Mouse (Mus musculus): ENCODE results near the gene Efhd1. TPM values are rescaled to one million over a fixed set of nuclear protein-coding genes. Genes with fewer than 3 reads are reported as not detected.

Efhd1 gene
- total and polyA plus RNA-seq, 2 experiments = 0.22 TPM; not detected in 1

DNA sequence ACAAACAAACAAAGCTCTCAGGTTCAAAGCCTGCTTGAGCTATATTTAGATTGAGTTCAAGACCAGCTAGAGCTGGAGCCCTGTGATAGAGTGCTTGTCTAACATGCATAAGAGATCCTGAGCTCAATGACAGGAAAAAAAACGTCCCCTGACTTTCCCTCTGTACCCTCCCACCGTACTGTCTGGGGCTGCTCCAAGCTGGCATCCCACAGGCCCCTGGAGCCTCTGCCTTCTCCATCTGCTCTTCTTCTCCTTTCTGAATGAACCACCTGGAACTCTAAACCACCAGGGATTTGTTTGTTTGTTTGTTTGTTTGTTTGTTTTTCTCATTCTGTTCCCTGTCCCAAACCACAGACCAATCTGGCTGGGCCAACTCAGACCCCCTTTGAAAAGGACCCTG lies 11.9 kb downstream of the Efhd1 start:
- H3K4me3 ChIP-seq (ENCODE audit: insufficient read depth, low read depth, low read length) = no peak overlapping the region
- no peak overlapping the region for H3K27ac ChIP-seq (replicated peaks; ENCODE audit: insufficient read depth, low read depth, low read length)
- H3K27me3 ChIP-seq (ENCODE audit: control insufficient read depth, insufficient read depth, low read length) = no peaks in the 10 kb centered on the region
- H3K4me1 ChIP-seq (ENCODE audit: control insufficient read depth, insufficient read depth, low read length) = no peaks in the 10 kb centered on the region
- no peaks in the 10 kb centered on the region for H3K79me2 ChIP-seq (ENCODE audit: control insufficient read depth, insufficient read depth, low read length)
- TF ChIP-seq CTCF (IDR thresholded peaks at IDR 0.05; ENCODE audit: low read depth, low read length) (no peak), POLR2A (IDR thresholded peaks at IDR 0.05; ENCODE audit: extremely low read depth, insufficient read depth, low read length) (no peak)
- 69% methylated on average over 2 of the region's 2 CpGs for whole genome bisulfite sequencing
- DNase-seq (ENCODE audit: extremely low read depth, low read depth, low spot score) = no peak
- H3K36me3 ChIP-seq (ENCODE audit: control insufficient read depth, insufficient read depth, low read length) = no peaks in the 10 kb centered on the region
- no peak overlapping the region for H3K9ac ChIP-seq (ENCODE audit: low read depth, low read length)

DNA sequence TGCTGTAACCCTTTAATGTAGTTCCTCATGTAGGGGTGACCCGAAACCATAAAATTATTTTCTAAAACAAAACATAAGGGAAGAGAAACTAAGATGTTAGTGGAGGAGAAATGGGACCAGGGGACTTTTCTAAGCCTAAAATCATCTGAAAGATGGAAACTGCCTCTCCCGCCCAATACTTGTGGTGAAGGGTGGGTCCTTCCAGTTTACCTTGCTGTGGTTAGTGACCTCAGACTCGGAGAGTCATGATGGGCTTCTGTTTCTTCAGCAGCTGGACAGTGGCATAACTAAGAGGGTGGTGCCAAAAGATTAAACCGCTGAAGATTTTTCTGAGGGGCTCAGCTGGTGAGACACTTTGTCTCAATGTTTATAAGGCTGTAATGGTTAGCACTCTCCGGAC lies 16.1 kb downstream of the Efhd1 start:
- Histone ChIP-seq H3K36me3 (ENCODE audit: control insufficient read depth, insufficient read depth, low read length) (no peaks in the 10 kb centered on the region), H3K79me2 (ENCODE audit: control insufficient read depth, insufficient read depth, low read length) (no peaks in the 10 kb centered on the region), H3K9ac (ENCODE audit: low read depth, low read length) (no peak overlapping the region), H3K4me1 (ENCODE audit: control insufficient read depth, insufficient read depth, low read length) (no peaks in the 10 kb centered on the region), H3K4me3 (ENCODE audit: insufficient read depth, low read depth, low read length) (no peak overlapping the region), H3K27ac (replicated peaks; ENCODE audit: insufficient read depth, low read depth, low read length) (no peak overlapping the region), H3K27me3 (ENCODE audit: control insufficient read depth, insufficient read depth, low read length) (no peaks in the 10 kb centered on the region)
- 80% methylated on average over 5 of the region's 5 CpGs for WGBS
- TF ChIP-seq CTCF (IDR thresholded peaks at IDR 0.05; ENCODE audit: low read depth, low read length) (no peak), POLR2A (IDR thresholded peaks at IDR 0.05; ENCODE audit: extremely low read depth, insufficient read depth, low read length) (no peak)
- DNase-seq (ENCODE audit: extremely low read depth, low read depth, low spot score) = no peak

DNA sequence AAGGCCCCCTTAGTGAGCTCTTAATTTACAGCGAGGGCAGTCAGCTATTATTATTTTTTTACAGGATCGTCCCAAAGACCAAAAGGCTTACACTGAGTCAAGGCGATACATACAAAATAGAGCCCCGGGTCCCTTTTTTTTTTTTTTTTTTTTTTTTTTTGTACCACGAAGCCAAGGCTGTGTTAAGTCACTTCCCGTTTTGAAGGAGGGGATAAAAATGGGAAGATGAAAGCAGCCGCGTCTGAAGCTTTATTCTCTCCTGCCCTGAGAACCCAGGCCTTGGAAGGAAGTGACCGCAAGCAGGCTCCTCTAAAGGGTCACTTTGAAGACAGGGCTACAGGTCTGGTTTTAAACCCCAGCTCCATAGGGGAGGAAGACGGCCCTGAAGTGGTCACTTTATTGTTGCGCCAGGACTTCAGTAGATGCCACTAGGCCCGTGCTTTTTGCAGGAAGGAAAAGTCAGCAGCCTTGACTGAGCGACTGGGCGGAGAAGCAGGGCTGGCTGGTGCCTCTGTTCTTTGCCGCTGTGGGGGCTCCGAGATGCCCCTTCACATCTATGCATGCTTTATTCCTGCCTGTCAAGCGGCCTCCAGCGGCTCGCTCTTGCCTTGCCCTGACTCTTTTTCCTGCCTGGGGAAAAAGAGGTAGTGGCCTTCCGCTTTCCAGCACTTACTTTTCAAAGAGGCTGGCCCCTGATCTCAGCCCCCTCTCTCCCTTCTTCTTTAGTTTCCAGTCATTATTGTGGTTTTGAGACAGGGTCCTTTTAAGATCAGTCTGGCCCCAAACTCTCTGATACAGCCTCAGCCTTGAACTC lies 17.6 kb downstream of the Efhd1 start:
- Histone ChIP-seq H3K9ac (ENCODE audit: low read depth, low read length) (no peak overlapping the region), H3K27ac (replicated peaks; ENCODE audit: insufficient read depth, low read depth, low read length) (no peak overlapping the region), H3K36me3 (ENCODE audit: control insufficient read depth, insufficient read depth, low read length) (no peaks in the 10 kb centered on the region), H3K4me1 (ENCODE audit: control insufficient read depth, insufficient read depth, low read length) (no peaks in the 10 kb centered on the region), H3K4me3 (ENCODE audit: insufficient read depth, low read depth, low read length) (no peak overlapping the region), H3K79me2 (ENCODE audit: control insufficient read depth, insufficient read depth, low read length) (no peaks in the 10 kb centered on the region), H3K27me3 (ENCODE audit: control insufficient read depth, insufficient read depth, low read length) (no peaks in the 10 kb centered on the region)
- TF ChIP-seq CTCF (IDR thresholded peaks at IDR 0.05; ENCODE audit: low read depth, low read length) (no peak), POLR2A (IDR thresholded peaks at IDR 0.05; ENCODE audit: extremely low read depth, insufficient read depth, low read length) (no peak)
- WGBS = 64% methylated on average over 20 of the region's 20 CpGs
- DNase-seq (ENCODE audit: extremely low read depth, low read depth, low spot score) = no peak

DNA sequence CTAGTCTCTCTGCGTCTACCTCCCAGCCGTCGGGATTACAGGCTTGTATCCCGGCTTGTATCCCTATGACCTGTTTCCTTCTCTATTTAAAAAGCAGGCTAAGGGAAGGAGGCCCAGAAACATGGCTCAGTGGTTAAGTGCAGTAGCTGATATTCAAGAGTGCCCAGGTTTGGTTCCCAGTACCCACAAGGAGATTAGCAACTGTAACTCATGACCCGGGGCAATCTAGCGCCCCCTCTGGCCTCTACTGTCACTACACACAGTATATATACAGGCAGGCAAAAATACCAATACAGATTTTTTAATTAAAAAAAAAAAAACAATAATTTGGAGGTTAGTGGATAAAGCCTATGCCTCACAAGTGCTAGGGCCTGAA lies 18.2 kb downstream of the Efhd1 start:
- no peaks in the 10 kb centered on the region for H3K4me1 ChIP-seq (ENCODE audit: control insufficient read depth, insufficient read depth, low read length)
- H3K4me3 ChIP-seq (ENCODE audit: insufficient read depth, low read depth, low read length) = no peak overlapping the region

DNA sequence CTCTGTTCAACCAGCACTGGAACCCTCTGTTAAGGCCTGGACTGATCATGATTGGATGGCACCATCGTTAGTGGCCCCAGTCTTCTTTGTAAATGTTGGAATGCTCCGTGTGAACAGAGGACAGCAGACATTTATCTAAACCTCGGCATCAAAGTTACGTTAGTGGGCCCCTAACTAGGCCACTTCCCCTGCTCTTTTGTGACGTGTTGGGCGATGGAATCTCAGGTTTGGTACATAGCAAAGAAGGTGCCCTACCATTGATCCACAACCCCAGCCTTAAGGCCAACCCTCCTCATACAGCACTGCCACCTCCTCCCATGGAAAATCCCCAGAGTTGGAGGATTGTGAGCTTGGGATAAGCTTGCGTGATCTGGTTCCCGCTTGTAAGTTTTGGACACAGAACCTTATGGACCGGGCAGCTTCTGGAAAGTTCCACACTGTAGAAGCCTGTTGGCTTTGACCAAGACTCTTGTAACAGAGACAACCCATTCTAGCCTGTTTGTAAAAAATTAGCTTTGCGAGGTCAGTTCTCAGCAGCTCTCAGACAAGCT lies 19.3 kb downstream of the Efhd1 start:
- no peaks in the 10 kb centered on the region for H3K27me3 ChIP-seq (ENCODE audit: control insufficient read depth, insufficient read depth, low read length)
- H3K36me3 ChIP-seq (ENCODE audit: control insufficient read depth, insufficient read depth, low read length) = no peaks in the 10 kb centered on the region
- H3K9ac ChIP-seq (ENCODE audit: low read depth, low read length) = no peak overlapping the region
- no peaks in the 10 kb centered on the region for H3K79me2 ChIP-seq (ENCODE audit: control insufficient read depth, insufficient read depth, low read length)
- no peak overlapping the region for H3K4me3 ChIP-seq (ENCODE audit: insufficient read depth, low read depth, low read length)
- H3K27ac ChIP-seq (replicated peaks; ENCODE audit: insufficient read depth, low read depth, low read length) = no peak overlapping the region
- WGBS = 90% methylated on average over 10 of the region's 10 CpGs
- no peaks in the 10 kb centered on the region for H3K4me1 ChIP-seq (ENCODE audit: control insufficient read depth, insufficient read depth, low read length)
- TF ChIP-seq POLR2A (IDR thresholded peaks at IDR 0.05; ENCODE audit: extremely low read depth, insufficient read depth, low read length) (no peak), CTCF (IDR thresholded peaks at IDR 0.05; ENCODE audit: low read depth, low read length) (no peak)
- no peak for DNase-seq (ENCODE audit: extremely low read depth, low read depth, low spot score)

More for the DNA sequence above, 18.2 kb downstream of the Efhd1 start:
- no peak for DNase-seq (ENCODE audit: extremely low read depth, low read depth, low spot score)
- 72% methylated on average over 6 of the region's 6 CpGs for WGBS
- H3K27ac ChIP-seq (replicated peaks; ENCODE audit: insufficient read depth, low read depth, low read length) = no peak overlapping the region
- TF ChIP-seq CTCF (IDR thresholded peaks at IDR 0.05; ENCODE audit: low read depth, low read length) (no peak), POLR2A (IDR thresholded peaks at IDR 0.05; ENCODE audit: extremely low read depth, insufficient read depth, low read length) (no peak)
- H3K27me3 ChIP-seq (ENCODE audit: control insufficient read depth, insufficient read depth, low read length) = no peaks in the 10 kb centered on the region
- H3K79me2 ChIP-seq (ENCODE audit: control insufficient read depth, insufficient read depth, low read length) = no peaks in the 10 kb centered on the region
- no peak overlapping the region for H3K9ac ChIP-seq (ENCODE audit: low read depth, low read length)
- H3K36me3 ChIP-seq (ENCODE audit: control insufficient read depth, insufficient read depth, low read length) = no peaks in the 10 kb centered on the region

DNA sequence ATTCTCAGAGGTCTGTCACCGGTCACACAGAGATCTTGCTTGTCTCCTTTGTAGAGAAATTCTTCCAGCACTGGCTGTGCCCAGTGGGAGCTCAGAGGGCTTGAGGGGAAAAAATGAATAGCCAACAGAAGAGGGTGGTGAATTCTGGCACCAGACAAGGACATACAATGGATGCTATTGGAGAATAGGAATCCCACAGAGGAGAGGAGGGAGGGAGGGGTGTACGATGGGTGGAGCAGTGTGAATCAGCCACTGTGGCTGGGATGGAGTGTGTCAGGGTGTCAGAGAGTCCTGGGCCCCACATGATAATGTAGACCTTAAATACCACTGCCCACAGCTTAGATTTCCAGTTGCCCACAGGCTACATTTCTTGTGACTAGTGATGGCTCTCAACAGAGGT lies 22.9 kb downstream of the Efhd1 start:
- WGBS = 92% methylated on average over 2 of the region's 2 CpGs
- no peaks in the 10 kb centered on the region for H3K79me2 ChIP-seq (ENCODE audit: control insufficient read depth, insufficient read depth, low read length)
- no peak for DNase-seq (ENCODE audit: extremely low read depth, low read depth, low spot score)
- H3K9ac ChIP-seq (ENCODE audit: low read depth, low read length) = no peak overlapping the region
- H3K4me1 ChIP-seq (ENCODE audit: control insufficient read depth, insufficient read depth, low read length) = no peaks in the 10 kb centered on the region
- no peak overlapping the region for H3K4me3 ChIP-seq (ENCODE audit: insufficient read depth, low read depth, low read length)
- TF ChIP-seq CTCF (IDR thresholded peaks at IDR 0.05; ENCODE audit: low read depth, low read length) = no peak
- TF ChIP-seq POLR2A (IDR thresholded peaks at IDR 0.05; ENCODE audit: extremely low read depth, insufficient read depth, low read length) = no peak
- H3K27me3 ChIP-seq (ENCODE audit: control insufficient read depth, insufficient read depth, low read length) = no peaks in the 10 kb centered on the region
- H3K27ac ChIP-seq (replicated peaks; ENCODE audit: insufficient read depth, low read depth, low read length) = no peak overlapping the region
- H3K36me3 ChIP-seq (ENCODE audit: control insufficient read depth, insufficient read depth, low read length) = no peaks in the 10 kb centered on the region
